Mouse (Mus musculus) Patski (cell line): ENCODE results near the gene Gpx8. TPM values are rescaled to one million over a fixed set of nuclear protein-coding genes. Genes with fewer than 3 reads are reported as not detected.

Source experiments
- ATAC-seq: fragments of 100-300 bp; one replicate; pipeline ENCODE4 v1.8.0; 2021
- CTCF ChIA-PET: fragments of 350-600 bp; sonication (Branson Sonifier 250); formaldehyde crosslinking; loops from one replicate; lab custom pipeline; 2022; ENCODE audit warnings: inconsistent platforms; lab: Charles Lee
- POLR2A ChIA-PET: fragments of 350-600 bp; sonication (Branson Sonifier 250); formaldehyde crosslinking; loops from one replicate; lab custom pipeline; 2022; ENCODE audit warnings: antibody characterized with exemption, inconsistent platforms; lab: Charles Lee
- DNase-seq: peaks from one replicate; pipeline ENCODE4 v3.0.0-alpha.2; 2011; ENCODE audit warnings: low read depth, low spot score
- H3K27me3 ChIP-seq: fragments of 371-371 bp; one replicate; pipeline ENCODE4 v1.5.1; 2021
- CTCF ChIP-seq: fragments of 100-300 bp; IDR thresholded peaks from one replicate; pipeline ENCODE4 v1.5.1; 2021
- in situ Hi-C: fragments of 300-500 bp; cut with MboI; formaldehyde crosslinking; loops from 3 replicates; pipeline ENCODE4 v1.11.1; 2018; ENCODE audit warnings: low pct_unique_long_range_greater_than_20kb, mixed read lengths
- polyA plus RNA-seq: library from polyadenylated mRNA; unstranded; gene quantifications from one replicate; pipeline ENCODE4 v1.2.3, GENCODE M21; 2021

The Gpx8 gene
- polyA plus RNA-seq, result 105 TPM

GRCm38 (mm10) chr13:113046211-113046883 lies at the start of gene Gpx8:
TSS of gene Gpx8 (minus strand) at chr13:113046410.
- ChIA-PET POLR2A (interaction anchor here (0.6 to 0.7 kb wide), 3 partner anchors 128 to 1709 kb away, joined by 3 to 7 read pairs (median 4); no protein-coding TSS in a partner anchor), CTCF (interaction anchor here (0.6 to 4.9 kb wide), 11 partner anchors 9 to 572 kb away, joined by 3 to 35 read pairs (median 3); partner anchors contain the start of gene Snx18)
- DNase-seq (peak; percentile 48), ATAC-seq (peak; percentile 93)
- H3K27me3 ChIP-seq, result no peaks in the 10 kb centered on the region
- in situ Hi-C loops, result loop anchor here (5.0 kb wide), 1 partner anchor 571 kb away; the partner anchor contains the start of gene Snx18
- TF ChIP-seq CTCF, result peak; percentile 79

GRCm38 (mm10) chr13:113094618-113095017 lies 48.4 kb upstream of the Gpx8 start:
- DNase-seq (no peak), ATAC-seq (no peak)
- peaks cover 24% of the 10 kb centered on the region for H3K27me3 ChIP-seq
- CTCF ChIA-PET, result no interaction called here
- no peak for TF ChIP-seq CTCF
- in situ Hi-C loops, result no loop called here
- POLR2A ChIA-PET, result no interaction called here

- in situ Hi-C loops, result no loop called here
- CTCF ChIA-PET, result no interaction called here
- ATAC-seq (no peak), DNase-seq (no peak)
- H3K27me3 ChIP-seq, result peaks cover 23% of the 10 kb centered on the region
- no peak for TF ChIP-seq CTCF
- POLR2A ChIA-PET, result no interaction called here
These were observed 44.3 kb upstream of the Gpx8 start for GRCm38 (mm10) chr13:113090489-113090888.

- TF ChIP-seq CTCF, result no peak
- peaks cover 25% of the 10 kb centered on the region for H3K27me3 ChIP-seq
- ATAC-seq, result no peak
- ChIA-PET CTCF (no interaction called here), POLR2A (no interaction called here)
- DNase-seq, result no peak
- in situ Hi-C loops, result no loop called here
These were observed 41.2 kb upstream of the Gpx8 start for GRCm38 (mm10) chr13:113087226-113088017.

GRCm38 (mm10) chr13:113084732-113085131 lies 38.5 kb upstream of the Gpx8 start:
- peaks cover 15% of the 10 kb centered on the region for H3K27me3 ChIP-seq
- no peak for TF ChIP-seq CTCF
- DNase-seq, result no peak
- in situ Hi-C loops, result no loop called here
- ATAC-seq, result no peak
- POLR2A ChIA-PET, result no interaction called here
- CTCF ChIA-PET, result no interaction called here

GRCm38 (mm10) chr13:113082101-113082500 lies 35.9 kb upstream of the Gpx8 start:
- H3K27me3 ChIP-seq, result peaks cover 20% of the 10 kb centered on the region
- in situ Hi-C loops, result no loop called here
- ChIA-PET POLR2A (no interaction called here), CTCF (no interaction called here)
- DNase-seq (no peak), ATAC-seq (no peak)
- no peak for TF ChIP-seq CTCF

GRCm38 (mm10) chr13:113079021-113079420 lies 32.8 kb upstream of the Gpx8 start:
- peaks cover 35% of the 10 kb centered on the region for H3K27me3 ChIP-seq
- ChIA-PET CTCF (no interaction called here), POLR2A (no interaction called here)
- TF ChIP-seq CTCF, result no peak
- in situ Hi-C loops, result no loop called here
- no peak for DNase-seq
- no peak for ATAC-seq

- ChIA-PET POLR2A (no interaction called here), CTCF (no interaction called here)
- in situ Hi-C loops, result no loop called here
- no peak for DNase-seq
- H3K27me3 ChIP-seq, result peaks cover 26% of the 10 kb centered on the region
- no peak for ATAC-seq
- TF ChIP-seq CTCF, result no peak
These were observed 18.3 kb upstream of the Gpx8 start for GRCm38 (mm10) chr13:113064542-113064941.

- POLR2A ChIA-PET, result no interaction called here
- CTCF ChIA-PET, result no interaction called here
- H3K27me3 ChIP-seq, result peaks cover 18% of the 10 kb centered on the region
- TF ChIP-seq CTCF, result no peak
- ATAC-seq (no peak), DNase-seq (no peak)
- in situ Hi-C loops, result no loop called here
These were observed 15.5 kb upstream of the Gpx8 start for GRCm38 (mm10) chr13:113061746-113062145.

GRCm38 (mm10) chr13:113055826-113056225 lies 9.6 kb upstream of the Gpx8 start:
- ATAC-seq, result no peak
- peaks cover 10% of the 10 kb centered on the region for H3K27me3 ChIP-seq
- peak; percentile 40 for TF ChIP-seq CTCF
- in situ Hi-C loops, result no loop called here
- ChIA-PET CTCF (interaction anchor here (1.7 kb wide), 1 partner anchor 210 kb away, joined by 5 read pairs; no protein-coding TSS in a partner anchor), POLR2A (no interaction called here)
- no peak for DNase-seq

GRCm38 (mm10) chr13:113054230-113054629 lies 8.0 kb upstream of the Gpx8 start:
- DNase-seq, result no peak
- ATAC-seq, result no peak
- ChIA-PET POLR2A (no interaction called here), CTCF (interaction anchor here (1.7 kb wide), 1 partner anchor 211 kb away, joined by 5 read pairs; no protein-coding TSS in a partner anchor)
- no peak for TF ChIP-seq CTCF
- H3K27me3 ChIP-seq, result peaks cover 3% of the 10 kb centered on the region
- in situ Hi-C loops, result loop anchor here (5.0 kb wide), 1 partner anchor 193 kb away; no protein-coding TSS in a partner anchor
